Mouse (Mus musculus): Measurements from ENCODE around the gene Rad51d.
"Not testable (repeated sequence)": the region's sequence is repeated elsewhere in the genome, so short reads cannot be mapped to it uniquely, and the experiment has no call there.

Gene Rad51d

DNA sequence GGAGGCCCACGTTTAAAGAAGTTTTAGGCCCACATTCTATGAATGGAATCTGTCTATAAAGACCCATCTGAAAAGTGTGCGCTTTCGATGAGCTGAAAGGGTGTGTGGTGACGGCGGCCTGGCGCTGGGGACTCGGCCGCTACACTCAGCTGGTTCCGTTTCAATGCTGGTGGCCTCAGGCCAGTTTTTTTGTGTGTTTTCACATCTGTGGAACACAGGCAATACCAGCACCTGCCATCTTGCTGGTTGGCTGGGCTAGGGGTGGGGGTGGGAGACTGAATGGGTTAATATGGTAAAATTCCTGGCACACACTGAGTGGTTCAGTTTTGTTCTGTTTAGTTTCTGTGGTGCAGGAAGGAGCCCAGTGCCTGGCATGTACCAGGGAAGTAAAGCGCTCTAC lies 34.4 kb downstream of the Rad51d start:
- DNase-seq (ENCODE audit: low spot score in 2 of 2): no peak

DNA sequence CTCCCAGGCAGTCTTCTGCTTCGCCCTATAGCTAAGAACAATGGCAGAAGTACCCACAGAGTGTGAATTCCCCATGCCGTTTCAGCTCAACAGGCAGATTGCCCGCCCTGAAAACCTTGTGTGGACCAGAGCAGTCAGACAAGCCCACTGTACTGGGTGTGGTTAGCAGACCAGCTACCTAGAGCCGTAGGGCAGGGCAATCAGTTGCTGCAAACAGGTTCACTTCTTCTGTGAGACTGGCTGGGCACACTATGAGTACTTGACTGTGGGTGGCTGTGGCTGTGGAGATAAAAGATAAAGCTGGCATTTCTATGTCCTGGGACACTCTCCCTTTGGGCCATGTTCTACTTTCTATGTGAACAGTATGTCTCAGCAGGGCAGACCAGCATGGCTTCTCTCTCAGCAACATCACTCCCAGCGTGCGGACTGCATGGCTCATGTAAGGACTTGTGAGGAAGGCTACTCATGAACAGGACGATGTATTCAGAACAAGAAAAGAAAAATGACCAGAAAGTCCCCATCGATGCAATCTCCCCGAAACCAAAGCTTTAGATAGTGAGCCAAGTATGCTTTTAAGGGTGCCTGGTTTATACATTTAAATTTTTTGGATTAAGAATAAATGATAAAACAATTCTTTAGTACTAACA lies 35.0 kb downstream of the Rad51d start:
- DNase-seq (ENCODE audit: low spot score in 2 of 2): peak; percentile 54 to 56

DNA sequence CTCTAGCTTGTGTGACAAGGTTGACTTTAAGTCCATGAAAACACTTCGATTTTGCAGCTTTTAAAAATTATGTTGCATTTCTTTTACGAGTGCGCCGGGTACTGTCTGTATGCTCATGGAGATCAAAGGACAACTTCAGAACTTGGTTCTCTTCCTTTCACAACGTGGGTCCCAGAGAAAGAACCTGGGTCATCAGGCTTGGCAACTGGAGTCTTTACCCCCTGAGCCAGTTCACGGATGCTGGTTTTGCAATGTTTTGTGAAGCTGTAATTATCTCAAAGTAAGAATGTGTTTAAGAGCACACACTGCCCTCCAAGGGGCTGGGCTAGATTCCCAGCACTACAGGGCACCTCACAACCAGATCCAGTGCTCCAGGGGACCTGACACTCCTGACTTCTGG lies 36.3 kb downstream of the Rad51d start:
- no peak for DNase-seq (ENCODE audit: low spot score in 2 of 2)

DNA sequence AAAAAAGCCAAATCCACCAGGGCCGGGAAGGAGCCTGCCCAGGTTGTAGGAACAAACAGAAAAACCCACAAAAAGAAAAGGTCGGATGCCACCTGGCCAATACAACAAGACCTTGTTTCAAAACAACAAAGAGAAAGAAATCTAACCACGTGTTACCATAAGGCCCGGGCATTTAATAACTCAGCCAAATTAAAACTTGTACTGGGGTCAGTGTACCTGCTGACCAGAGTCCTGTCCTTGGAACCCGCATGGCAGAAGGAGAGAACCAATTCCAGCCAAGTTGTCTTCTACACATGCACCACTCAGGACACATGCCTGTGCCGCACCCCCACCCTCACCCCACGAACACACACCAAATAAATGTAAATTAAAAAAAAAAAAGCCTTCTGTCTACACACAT lies 37.5 kb downstream of the Rad51d start:
- no peak for DNase-seq (ENCODE audit: low spot score in 2 of 2)

DNA sequence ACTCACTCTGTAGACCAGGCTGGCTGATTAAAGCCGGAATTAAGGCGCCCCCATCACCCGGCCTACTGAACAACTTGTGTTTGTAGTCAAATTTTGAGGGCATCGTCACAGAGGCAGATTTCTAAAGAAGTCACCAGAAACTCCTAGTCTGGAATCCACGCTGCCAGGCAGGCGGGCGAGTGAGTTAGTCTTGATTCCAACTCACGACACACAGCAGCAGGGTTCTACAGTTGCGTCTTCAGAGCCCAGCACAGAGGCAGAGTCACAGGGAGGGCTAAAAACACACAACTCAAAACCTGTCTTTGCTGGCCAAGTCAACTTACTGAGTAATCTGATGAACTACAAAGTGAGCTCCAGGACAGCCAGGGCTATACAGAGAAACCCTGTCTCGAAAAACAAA lies 37.9 kb downstream of the Rad51d start:
- DNase-seq (ENCODE audit: low spot score in 2 of 2): no peak

DNA sequence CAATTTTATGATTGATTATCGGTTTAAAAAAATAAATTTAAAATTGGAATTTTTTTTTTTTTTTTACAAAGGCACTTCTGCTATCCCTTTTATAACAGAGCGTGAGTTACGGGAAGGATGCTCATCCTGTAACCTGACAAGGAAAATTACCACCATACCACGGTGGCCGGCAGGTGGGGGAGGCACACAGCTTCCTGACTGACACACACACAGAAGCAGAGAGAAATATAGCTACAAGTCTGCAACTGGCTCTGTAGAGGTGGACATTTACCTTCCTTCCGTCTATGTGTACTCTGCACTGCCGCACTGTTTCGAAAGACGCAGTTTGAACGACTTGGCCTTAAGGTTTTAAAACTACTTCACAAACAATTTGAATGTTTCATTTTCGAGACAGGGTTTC lies 38.3 kb downstream of the Rad51d start:
- DNase-seq (ENCODE audit: low spot score in 2 of 2): no peak

DNA sequence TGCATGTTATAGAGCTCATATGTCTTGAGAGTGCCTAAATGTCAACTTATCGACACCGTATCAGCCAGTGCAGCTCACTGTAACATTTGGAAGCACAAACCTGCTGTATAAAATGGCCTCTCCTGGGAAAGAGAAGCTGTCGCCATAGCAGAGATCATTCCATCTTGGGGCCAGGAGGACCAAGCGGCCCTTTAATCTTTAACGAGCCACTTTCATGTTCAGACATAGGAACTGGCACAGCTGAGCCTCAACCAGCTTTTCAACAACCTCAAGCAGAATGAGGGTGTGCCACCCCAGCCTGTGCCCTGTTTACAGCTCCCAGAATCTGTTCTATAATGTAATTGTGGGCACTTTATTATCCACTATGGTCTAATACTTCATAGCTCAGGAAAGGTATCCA lies 40.2 kb downstream of the Rad51d start:
- DNase-seq (ENCODE audit: low spot score in 2 of 2): no peak

DNA sequence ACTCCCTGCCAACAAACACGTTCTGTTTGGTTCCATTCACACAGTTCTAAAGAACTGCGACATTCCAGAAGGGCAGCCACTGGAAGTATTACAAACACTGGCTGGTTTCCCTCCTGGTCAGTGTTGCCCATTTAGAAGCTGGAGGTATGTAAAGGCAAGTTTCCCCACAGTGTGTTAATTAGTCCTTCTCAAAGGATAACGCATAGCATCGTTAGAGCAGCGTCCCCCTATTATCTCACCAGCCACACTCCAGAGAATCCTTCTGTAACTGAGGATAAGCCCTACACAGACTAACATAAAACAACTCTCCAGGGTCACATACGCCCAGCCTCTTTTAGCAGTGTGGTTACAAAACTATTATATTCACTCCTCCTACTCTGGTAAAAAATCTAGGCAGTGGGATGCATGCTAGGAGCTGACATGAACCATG lies 42.8 kb downstream of the Rad51d start:
- peak; percentile 48 to 67 for DNase-seq (ENCODE audit: low spot score in 2 of 2)

DNA sequence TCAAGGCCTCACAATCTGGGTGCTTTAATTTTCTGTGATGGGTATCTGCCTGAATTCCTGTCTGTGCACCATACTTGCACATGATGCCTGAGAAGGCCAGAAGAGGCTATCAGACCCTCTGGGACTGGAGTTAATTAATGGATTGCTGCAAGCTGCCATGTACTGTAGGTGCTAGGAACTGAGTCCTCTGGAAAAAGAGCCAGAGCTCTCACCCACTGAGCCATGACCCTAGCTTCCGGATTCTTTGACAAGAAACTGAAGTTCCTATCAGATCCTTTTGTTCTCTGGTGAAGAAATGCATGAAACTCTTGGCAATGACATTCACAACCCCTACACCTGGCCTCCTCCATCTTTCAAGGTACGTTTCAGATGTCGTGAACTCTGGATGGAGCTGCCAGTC lies 43.5 kb downstream of the Rad51d start:
- DNase-seq (ENCODE audit: low spot score in 2 of 2): peak in 1 of 2 experiments; percentile 32

DNA sequence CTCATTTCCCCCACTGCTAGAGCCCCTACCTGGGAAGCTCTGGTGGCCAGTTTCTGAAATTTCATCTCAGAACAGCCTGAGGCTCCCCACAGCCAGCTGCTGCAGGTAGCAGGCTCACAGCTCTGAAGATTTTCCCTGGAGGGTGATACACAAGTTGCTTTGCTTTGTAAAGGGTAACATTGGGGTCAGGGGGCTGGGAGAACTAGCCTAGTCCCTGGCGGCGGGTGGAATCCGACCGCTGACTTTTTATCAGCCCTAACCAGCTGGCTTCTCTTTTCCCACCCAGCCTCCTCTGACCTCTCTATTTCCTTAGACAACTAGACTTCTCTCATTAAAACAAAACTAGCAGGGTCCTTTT lies 44.4 kb downstream of the Rad51d start:
- peak in 1 of 2 experiments; percentile 75 for DNase-seq (ENCODE audit: low spot score in 2 of 2)

DNA sequence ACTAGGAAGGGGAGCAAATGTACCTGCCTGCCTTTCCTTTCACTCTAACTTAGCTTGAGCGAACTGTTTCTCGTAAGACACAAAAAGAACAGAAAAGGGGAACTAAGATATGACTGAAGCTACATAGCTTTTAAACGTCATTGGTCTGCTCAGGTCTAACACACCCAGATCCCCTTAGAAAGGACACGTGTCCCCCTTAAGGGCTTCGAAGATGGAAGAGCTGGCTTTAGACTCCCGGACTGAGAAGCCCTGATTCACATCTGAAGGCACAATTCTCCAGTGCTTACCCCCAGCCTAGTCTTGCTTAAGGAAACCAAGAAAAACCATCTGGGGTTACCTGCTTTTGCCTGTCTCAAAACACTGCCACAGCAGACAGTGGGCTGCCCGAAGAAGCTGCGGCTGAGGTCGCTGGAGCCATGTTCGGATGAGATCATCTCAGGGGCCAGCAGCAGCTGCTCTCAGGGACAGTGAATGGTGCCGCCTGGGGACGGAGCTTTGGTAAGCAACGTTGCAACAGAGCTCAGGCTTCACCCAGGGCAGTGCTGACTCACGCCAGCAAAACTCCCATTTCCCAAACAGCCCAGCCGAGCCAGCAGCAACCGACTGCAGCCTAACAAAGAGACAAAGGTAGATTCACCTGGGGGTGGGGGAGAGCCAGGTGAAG lies 44.9 kb downstream of the Rad51d start:
- DNase-seq (ENCODE audit: low spot score in 2 of 2): peak; percentile 77 to 86

DNA sequence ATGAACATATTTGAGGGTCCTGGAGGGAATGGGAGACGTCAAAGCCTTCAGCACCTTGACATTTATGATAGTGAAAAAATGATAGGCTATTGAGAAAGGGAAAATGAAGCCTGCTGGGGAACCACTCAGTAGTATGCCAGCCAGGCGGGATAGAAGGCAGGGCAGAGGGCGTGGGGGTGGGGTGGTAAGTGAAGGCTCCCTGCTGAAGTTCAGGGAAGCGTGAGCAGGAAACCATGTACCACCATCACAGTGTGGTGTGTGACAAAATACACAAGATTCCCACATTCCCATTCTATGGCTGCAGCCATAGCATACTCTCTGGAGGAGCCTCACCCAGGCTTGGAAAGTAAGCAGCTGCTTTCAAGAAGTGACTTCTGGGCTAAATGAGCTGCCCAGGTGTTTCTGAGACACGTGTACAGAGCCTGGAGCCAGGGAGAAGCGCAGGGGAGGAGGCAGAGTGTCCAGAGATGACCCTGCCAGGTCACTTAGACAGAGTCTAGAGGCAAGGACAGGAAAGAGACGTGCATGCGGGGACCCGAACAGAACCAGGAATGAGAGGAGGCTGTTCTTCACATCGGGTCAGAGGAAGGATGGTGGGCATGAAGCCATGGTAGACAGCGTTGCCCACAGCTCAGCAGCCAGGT lies 45.5 kb downstream of the Rad51d start:
- peak; percentile 56 for DNase-seq (ENCODE audit: low spot score in 2 of 2)

DNA sequence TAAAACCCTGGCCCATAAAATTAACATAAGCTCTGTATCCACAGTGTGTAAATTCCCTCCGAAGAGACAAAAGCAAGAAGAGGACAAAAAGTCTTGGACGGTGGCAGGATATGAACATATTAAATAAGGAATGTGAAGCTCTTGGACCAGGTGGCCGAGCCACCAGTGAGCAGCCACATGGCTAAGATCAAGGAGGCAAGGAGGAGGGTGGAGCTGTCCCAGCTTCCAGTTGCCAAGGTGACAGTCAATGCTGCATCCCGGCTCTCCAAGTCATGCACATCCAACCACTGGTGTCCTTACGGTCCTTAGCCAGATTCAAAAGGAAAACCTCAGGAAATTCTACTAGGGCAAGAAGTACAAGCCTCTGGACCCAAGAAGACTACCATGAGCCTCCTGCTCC lies 51.9 kb downstream of the Rad51d start:
- no peak for DNase-seq (ENCODE audit: low spot score in 2 of 2)

DNA sequence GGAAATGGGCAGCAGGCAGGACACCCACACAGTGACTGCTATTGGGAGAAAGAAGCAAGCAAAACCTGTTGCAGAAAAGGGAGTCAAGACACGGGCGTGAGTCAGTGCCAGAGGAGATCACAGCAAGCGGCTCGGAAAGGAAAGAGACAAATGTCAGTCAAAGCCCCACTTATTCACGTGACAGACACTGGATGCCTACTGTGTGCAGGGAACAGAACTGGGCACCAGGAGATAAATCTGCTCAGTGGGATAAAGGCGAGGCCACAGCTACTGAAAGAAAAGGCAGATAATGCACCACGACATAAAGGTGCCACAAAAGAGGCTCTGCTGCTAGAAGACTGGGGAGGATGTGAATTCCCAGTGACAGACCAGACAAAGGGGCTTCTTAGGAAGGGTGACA lies 52.6 kb downstream of the Rad51d start:
- no peak for DNase-seq (ENCODE audit: low spot score in 2 of 2)

DNA sequence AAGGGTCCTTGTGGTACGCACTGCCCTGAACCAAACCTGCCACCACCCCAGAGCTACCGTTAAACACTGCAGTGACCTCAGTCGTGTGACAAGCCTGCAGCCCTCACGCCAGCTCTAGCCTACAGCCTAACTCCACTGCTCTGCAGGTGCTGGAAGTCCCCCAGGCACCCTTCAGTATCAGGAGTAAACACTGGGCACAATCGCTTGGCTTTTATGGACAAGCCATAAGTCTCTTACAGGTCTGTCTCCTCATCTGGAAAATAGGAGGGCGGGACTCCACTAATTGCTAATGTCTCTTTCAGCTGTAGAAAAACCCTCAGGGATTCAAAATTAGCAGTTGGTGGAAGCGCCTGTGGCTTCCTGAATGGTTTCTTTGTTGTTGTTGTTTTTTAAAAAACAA lies 53.2 kb downstream of the Rad51d start:
- no peak for DNase-seq (ENCODE audit: low spot score in 2 of 2)

DNA sequence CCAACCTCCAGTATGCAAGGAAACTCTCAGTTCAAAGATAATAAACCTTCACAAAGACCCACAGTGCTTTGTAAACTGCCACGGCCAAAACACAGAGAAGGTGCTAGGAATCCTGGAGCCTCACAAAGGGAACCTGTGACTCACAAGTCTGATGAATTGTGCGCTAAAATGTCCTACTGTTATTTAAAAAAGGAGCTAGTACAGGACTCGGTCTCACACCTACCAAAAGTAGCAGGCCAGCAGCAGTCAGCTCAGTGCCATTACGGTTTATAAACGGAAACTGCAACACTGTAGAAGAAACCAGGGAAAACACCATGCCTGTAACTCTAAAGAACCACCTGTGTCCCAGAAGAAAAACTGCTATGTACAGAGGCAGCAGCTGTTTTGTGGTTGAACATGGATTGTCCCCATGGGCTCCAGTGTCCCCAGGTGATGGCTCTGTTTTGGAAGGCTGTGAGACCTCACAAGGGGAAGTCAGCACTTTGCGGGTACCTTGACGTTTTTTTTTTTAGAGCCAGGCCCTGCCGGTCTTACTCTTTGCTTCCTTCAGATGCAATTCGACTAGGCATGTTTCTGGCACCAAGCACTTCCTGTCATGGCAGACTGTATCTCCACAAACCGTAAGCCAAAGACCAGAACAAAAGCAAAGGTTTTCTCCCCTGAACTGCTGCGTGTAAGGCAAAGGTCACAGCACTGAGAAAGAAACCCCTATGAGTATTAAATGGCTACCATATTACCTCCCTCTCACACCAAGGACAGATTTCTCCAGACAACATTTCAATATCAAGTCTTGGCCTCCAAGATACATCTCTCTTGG lies 54.6 kb downstream of the Rad51d start:
- DNase-seq (ENCODE audit: low spot score in 2 of 2): no peak

DNA sequence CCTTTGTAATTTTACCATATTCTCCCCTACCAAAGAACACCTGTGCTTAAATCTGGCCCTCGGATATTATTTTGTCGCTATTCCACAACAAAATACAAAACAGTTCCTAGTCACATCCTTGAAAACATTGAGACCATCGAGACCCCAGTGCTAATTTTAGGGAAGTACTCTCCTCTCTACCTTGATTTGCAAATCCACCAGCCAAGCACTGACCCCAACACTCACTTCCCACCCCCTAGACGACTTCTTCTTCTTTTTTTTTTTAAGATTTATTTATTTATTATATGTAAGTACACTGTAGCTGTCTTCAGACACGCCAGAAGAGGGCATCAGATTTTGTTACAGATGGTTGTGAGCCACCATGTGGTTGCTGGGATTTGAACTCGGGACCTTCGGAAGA lies 56.1 kb downstream of the Rad51d start:
- not testable (repeated sequence) for DNase-seq (ENCODE audit: low spot score in 2 of 2)

DNA sequence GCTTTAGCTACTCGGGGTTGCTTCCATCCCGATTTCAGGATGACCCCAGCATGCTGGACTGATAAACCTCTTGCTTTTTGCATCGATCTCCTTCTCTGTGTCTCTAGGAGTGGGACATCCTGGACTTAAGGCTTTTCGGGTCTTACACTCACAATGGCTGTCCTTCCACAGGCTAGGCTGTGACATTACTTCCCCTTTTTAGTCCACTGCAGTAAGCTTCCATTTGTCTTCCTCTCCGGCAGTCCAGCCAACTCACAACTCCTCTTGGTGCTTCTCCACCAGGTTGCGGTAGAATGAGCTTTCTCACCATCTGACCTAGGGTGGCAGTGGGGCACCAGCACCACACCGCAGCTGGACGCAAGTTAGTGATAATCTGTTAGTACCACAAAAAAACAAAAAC lies 56.5 kb downstream of the Rad51d start:
- no peak for DNase-seq (ENCODE audit: low spot score in 2 of 2)

DNA sequence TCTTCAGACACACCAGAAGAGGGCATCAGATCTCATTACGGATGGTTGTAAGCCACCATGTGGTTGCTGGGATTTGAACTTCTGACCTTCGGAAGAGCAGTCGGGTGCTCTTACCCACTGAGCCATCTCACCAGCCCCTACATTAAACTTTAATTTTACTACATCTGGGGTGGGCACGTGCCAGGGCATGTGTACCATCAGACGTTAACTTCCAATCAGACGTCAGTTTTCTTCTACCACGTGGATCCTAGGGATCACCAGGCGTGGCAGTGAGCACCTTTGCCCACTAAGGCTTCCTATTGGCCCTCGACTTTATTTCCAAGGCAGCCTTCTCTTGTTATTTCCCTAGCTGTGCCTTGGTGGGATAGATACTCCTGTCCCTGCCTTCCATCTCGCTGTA lies 58.0 kb downstream of the Rad51d start:
- DNase-seq (ENCODE audit: low spot score in 2 of 2): not testable (repeated sequence)

DNA sequence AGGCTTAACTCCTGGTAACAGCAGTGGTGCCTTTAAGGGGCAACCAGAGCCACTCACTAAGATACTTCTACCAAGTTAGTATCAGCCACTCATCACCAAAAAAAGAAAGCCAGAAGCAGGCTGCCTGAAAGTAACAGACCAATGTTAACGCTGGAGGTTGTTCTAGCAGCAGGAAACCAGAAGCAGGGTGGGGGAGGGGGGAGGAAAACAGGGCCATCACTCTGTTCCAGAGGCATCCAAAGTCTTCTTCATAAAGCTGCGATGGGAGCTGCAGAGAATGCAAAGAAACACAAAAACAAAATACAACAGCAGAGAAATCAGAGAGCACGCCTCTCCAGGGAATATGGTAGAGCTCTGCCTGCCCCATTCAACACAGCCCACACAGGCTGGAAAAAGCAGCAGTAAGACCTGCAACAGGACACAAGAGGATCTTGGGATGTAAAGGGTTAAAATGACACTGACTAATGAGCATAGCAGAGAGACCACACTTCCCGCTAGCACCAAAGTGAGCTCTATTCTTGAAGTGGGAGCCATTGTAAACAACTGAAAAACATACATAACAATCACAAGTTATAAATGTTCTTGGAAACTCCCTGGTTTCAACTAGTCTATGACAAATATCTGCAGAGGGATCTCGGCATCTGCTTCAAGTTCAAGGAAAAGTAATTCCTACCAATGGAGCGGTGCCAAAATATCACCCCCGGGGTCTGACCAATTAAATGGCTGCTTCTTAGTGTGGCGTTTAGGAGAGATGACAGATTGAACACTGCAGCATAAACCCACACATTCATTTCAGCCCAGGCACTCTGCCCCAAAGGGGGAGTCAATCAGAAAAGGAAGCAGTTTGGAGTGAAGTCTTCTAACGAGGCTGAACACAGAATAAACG lies 59.2 kb downstream of the Rad51d start:
- DNase-seq (ENCODE audit: low spot score in 2 of 2): no peak

DNA sequence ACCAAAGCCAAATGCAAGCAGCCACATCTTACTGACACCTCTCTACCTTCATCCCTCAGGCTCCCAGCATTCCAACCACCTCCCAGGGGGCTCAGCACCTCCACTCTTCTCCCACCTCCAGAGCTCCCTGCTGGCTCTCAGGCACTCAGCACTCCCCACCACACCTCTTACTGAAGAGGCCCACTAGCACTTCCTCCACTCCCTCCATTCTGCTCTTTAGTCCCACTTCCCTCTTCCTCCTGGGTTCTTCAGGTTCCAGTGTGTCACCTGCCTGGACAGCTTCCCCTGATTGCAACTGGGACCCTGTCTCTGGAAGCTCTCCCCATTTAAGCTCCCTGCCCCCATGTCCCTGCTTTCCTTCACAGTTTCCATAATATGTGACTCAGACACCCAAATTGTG lies 63.6 kb downstream of the Rad51d start:
- no peak for DNase-seq (ENCODE audit: low spot score in 2 of 2)
